Mouse (Mus musculus): ENCODE data around the gene Abca4. TPM values are rescaled to one million over a fixed set of nuclear protein-coding genes. Genes with fewer than 3 reads are reported as not detected.

Abca4 gene
- polyA plus RNA-seq, 1 experiment from 2014 or later = 1.3 TPM

GRCm38 (mm10) chr3:122027776-122028175 lies 16.5 kb upstream of the Abca4 start:
- Histone ChIP-seq H3K4me1 (no peaks in the 10 kb centered on the region), H3K27ac (no peak overlapping the region), H3K4me3 (no peak overlapping the region), H3K4me2 (no peak overlapping the region), H3K27me3 (replicated peaks) (no peaks in the 10 kb centered on the region), H3K9ac (no peak overlapping the region), H3K9me3 (replicated peaks) (no peaks in the 10 kb centered on the region), H3K36me3 (no peaks in the 10 kb centered on the region)
- no peak for ATAC-seq
- WGBS (ENCODE audit: insufficient replicate concordance) = 80% methylated on average over 8 of the region's 8 CpGs

GRCm38 (mm10) chr3:122033248-122033837 lies 10.9 kb upstream of the Abca4 start:
- Histone ChIP-seq H3K27me3 (replicated peaks) (no peaks in the 10 kb centered on the region), H3K27ac (no peak overlapping the region), H3K4me2 (no peak overlapping the region), H3K9ac (no peak overlapping the region), H3K4me1 (peaks cover 7% of the 10 kb centered on the region; the same call in 1 of the 2 replicates), H3K36me3 (no peaks in the 10 kb centered on the region), H3K4me3 (no peak overlapping the region), H3K9me3 (replicated peaks) (no peaks in the 10 kb centered on the region)
- no peak for ATAC-seq
- WGBS (ENCODE audit: insufficient replicate concordance) = 50% methylated on average over 9 of the region's 9 CpGs

DNA sequence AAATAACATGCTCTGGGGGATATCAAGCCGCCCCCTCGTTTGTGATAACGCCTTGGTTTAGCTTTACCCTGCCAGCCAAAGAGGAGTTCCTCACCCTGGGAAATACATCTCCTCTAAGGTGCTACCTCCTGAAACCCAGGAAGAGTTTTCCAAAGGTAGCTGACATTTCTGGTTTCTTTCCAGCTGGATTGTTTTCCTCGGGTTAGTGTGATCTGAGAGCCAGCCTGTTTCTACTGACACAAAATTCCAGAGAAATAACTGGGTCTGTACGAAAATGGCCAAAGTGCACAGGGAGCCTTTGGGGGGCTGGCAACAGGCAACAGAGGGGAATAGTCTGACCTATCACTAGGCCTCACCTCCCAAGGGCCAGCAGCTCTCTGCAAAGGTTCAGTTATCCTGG lies 10.0 kb upstream of the Abca4 start:
- Histone ChIP-seq H3K9me3 (replicated peaks) (no peaks in the 10 kb centered on the region), H3K4me2 (no peak overlapping the region), H3K4me1 (peaks cover 7% of the 10 kb centered on the region; the same call in 1 of the 2 replicates), H3K27me3 (replicated peaks) (no peaks in the 10 kb centered on the region), H3K36me3 (no peaks in the 10 kb centered on the region), H3K27ac (no peak overlapping the region), H3K9ac (no peak overlapping the region), H3K4me3 (no peak overlapping the region)
- WGBS (ENCODE audit: insufficient replicate concordance) = 58% methylated on average over 5 of the region's 5 CpGs
- ATAC-seq = no peak

DNA sequence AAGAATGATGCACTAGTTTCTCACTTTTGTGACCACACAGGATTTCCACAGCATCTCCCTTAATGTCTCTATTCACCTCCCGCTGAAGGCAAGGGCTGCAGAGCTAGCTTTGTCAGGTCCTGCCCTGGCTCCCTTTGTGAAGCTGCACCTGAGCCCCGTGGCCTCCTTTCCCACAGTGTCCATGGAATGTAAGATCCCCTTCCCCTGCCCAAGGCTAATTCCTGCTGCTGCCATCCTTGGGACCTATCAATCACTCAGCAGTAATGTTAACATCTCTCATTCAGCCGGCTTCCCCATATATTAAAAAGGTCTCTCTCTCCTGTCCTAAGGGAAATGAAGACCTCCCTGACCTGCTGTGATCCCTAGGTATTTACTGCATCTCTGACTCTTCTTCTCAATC lies 9.2 kb upstream of the Abca4 start:
- 58% methylated on average over 3 of the region's 3 CpGs for WGBS (ENCODE audit: insufficient replicate concordance)
- no peak overlapping the region for H3K4me2 ChIP-seq
- no peaks in the 10 kb centered on the region for H3K27me3 ChIP-seq (replicated peaks)
- H3K4me3 ChIP-seq = no peak overlapping the region
- H3K9me3 ChIP-seq (replicated peaks) = no peaks in the 10 kb centered on the region
- H3K4me1 ChIP-seq = peaks cover 7% of the 10 kb centered on the region; the same call in 1 of the 2 replicates
- no peak for ATAC-seq
- H3K27ac ChIP-seq = no peak overlapping the region
- no peaks in the 10 kb centered on the region for H3K36me3 ChIP-seq
- no peak overlapping the region for H3K9ac ChIP-seq

DNA sequence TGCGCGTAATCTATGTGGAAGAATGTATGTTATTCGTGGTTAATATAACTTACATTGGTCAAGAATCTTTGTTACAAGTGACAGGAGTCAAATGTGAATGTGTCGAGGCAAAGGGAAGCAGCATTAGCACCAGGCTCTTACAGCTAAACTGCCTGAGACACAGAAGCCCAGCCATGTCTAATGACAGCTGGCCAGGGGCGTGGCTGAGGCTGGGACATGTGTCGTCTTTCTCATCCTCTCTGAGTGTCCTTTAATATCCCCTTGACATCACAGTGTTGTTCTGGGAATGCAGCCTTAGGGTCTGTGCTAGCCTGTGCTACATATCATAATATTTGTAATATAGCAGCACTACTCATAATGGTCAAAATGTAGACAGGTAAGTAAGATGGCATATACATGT lies 3.7 kb upstream of the Abca4 start:
- H3K27me3 ChIP-seq (replicated peaks) = peaks cover 29% of the 10 kb centered on the region
- no peak for ATAC-seq
- no peaks in the 10 kb centered on the region for H3K9me3 ChIP-seq (replicated peaks)
- no peaks in the 10 kb centered on the region for H3K36me3 ChIP-seq
- H3K4me3 ChIP-seq = no peak overlapping the region
- H3K4me2 ChIP-seq = no peak overlapping the region
- peaks cover 16% of the 10 kb centered on the region for H3K4me1 ChIP-seq
- H3K27ac ChIP-seq = no peak overlapping the region
- 60% methylated on average over 6 of the region's 6 CpGs for WGBS (ENCODE audit: insufficient replicate concordance)
- H3K9ac ChIP-seq = no peak overlapping the region

GRCm38 (mm10) chr3:122043102-122043501 lies 1.1 kb upstream of the Abca4 start:
- H3K4me3 ChIP-seq = no peak overlapping the region
- no peaks in the 10 kb centered on the region for H3K36me3 ChIP-seq
- ATAC-seq = 0 out of 2 replicates have a peak, but pooled peaks have one; percentile 11
- H3K9ac ChIP-seq = no peak overlapping the region
- H3K27ac ChIP-seq = 0 out of 2 replicates have a peak overlapping the region, but pooled peaks have one; percentile 12
- H3K9me3 ChIP-seq (replicated peaks) = no peaks in the 10 kb centered on the region
- WGBS (ENCODE audit: insufficient replicate concordance) = 8% methylated on average over 8 of the region's 8 CpGs
- peaks cover 38% of the 10 kb centered on the region for H3K27me3 ChIP-seq (replicated peaks)
- H3K4me2 ChIP-seq = peak overlapping the region; percentile 34
- H3K4me1 ChIP-seq = peaks cover 19% of the 10 kb centered on the region

DNA sequence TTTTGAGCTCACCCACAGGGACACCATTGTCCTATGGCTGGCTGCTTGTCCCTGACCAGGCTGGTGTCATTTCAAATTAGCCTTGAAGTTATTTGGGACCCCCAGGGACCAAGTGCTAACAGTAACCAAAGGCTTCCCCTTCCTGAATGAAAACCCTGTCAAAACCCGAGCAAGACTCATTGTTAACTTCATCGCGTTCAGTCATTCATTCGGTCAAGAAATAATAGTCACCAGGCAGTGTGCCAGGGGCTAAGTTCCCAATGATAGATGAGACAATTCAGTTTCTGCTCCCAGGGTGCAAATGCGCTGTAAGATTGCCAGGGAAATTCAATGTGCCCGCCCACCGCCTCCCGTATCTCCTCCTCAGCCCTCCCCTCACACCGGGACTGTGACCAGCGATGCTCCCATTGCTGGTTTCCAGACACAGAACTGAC lies 2.0 kb downstream of the Abca4 start:
- Histone ChIP-seq H3K4me1 (peaks cover 33% of the 10 kb centered on the region), H3K4me2 (no peak overlapping the region), H3K27me3 (replicated peaks) (peaks cover 38% of the 10 kb centered on the region), H3K4me3 (no peak overlapping the region), H3K9ac (no peak overlapping the region), H3K36me3 (no peaks in the 10 kb centered on the region), H3K9me3 (replicated peaks) (no peaks in the 10 kb centered on the region), H3K27ac (no peak overlapping the region)
- no peak for ATAC-seq
- WGBS (ENCODE audit: insufficient replicate concordance) = 56% methylated on average over 10 of the region's 10 CpGs

DNA sequence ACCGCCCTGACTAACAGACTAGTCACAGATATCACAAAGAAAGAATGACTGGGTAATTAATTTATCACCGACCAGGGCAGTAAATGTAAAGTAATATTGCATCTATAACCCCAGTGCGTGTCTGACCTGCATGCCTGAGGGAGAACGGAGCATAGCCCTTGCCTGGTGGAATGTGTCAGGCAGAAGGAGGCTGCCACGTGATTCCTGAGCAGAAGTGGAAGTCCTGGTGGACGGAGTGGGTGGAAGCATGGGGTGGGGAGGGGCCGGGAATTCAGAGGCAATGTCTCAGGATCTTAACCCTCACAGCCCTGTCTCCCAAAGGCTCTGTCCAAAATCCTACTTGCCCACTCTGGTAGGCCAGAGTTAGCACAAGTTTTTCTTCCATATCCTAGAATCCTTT lies 3.2 kb downstream of the Abca4 start:
- Histone ChIP-seq H3K36me3 (no peaks in the 10 kb centered on the region), H3K27ac (no peak overlapping the region), H3K27me3 (replicated peaks) (peaks cover 38% of the 10 kb centered on the region), H3K4me3 (no peak overlapping the region), H3K4me2 (no peak overlapping the region), H3K9ac (no peak overlapping the region), H3K4me1 (peaks cover 33% of the 10 kb centered on the region), H3K9me3 (replicated peaks) (no peaks in the 10 kb centered on the region)
- no peak; the same call in 1 of the 2 replicates for ATAC-seq
- 57% methylated on average over 7 of the region's 7 CpGs for WGBS (ENCODE audit: insufficient replicate concordance)

- H3K27ac ChIP-seq = no peak overlapping the region
- peaks cover 33% of the 10 kb centered on the region for H3K4me1 ChIP-seq
- no peak overlapping the region for H3K9ac ChIP-seq
- no peak for ATAC-seq
- H3K27me3 ChIP-seq (replicated peaks) = peaks cover 33% of the 10 kb centered on the region
- no peak overlapping the region for H3K4me3 ChIP-seq
- peak overlapping the region; percentile 31; the same call in 1 of the 2 replicates for H3K4me2 ChIP-seq
- no peaks in the 10 kb centered on the region for H3K9me3 ChIP-seq (replicated peaks)
- WGBS (ENCODE audit: insufficient replicate concordance) = 40% methylated on average over 17 of the region's 17 CpGs
- no peaks in the 10 kb centered on the region for H3K36me3 ChIP-seq
Observed at GRCm38 (mm10) chr3:122047921-122048861, 3.9 kb downstream of the Abca4 start.

- H3K27me3 ChIP-seq (replicated peaks) = peaks cover 23% of the 10 kb centered on the region
- ATAC-seq = no peak
- no peak overlapping the region for H3K4me3 ChIP-seq
- no peak overlapping the region for H3K9ac ChIP-seq
- peaks cover 24% of the 10 kb centered on the region for H3K4me1 ChIP-seq
- H3K27ac ChIP-seq = no peak overlapping the region
- no peaks in the 10 kb centered on the region for H3K9me3 ChIP-seq (replicated peaks)
- no peak overlapping the region for H3K4me2 ChIP-seq
- H3K36me3 ChIP-seq = no peaks in the 10 kb centered on the region
- WGBS (ENCODE audit: insufficient replicate concordance) = 37% methylated on average over 6 of the region's 6 CpGs
Observed at GRCm38 (mm10) chr3:122049158-122049557, 4.9 kb downstream of the Abca4 start.

DNA sequence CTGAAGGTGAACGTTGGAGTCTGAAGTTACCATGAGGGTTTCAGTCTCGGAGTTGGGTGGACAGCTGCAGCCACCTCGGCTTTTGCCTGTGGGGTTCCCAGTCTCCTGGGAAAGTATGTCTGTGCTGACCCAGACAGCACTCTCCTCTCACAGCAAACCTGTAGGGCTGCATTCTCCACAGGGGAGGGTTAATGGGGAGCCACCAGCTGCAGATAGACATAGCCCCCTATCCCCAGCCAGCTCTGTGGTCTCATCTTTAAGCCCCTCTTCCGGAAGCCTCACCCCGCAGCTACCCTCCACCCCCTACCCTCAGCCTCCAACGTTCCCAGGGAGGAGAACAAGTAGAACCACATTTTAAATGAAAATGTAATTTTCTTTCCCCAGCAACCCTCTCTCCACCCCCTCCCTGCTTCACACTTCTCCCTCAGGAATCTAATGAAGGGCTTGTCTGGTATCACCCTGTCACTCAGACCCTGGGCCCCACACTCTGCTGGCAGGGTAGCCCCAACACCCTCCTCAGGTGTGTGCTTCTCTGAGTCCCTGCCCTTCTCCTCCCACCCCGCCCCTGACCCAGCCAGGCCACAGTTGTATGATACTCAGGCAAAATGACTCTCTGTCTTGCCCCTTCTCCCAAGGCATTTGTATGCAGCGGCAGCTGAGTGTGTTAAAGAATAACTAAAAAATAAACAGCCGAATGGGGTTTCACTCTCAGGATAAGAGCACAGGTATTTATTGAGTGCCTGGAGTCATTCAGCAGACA lies 14.4 kb downstream of the Abca4 start:
- Histone ChIP-seq H3K9ac (no peak overlapping the region), H3K36me3 (no peaks in the 10 kb centered on the region), H3K27ac (no peak overlapping the region), H3K27me3 (replicated peaks) (no peaks in the 10 kb centered on the region), H3K4me1 (0 out of 2 replicates have a peak, but pooled peaks cover 12% of the 10 kb centered on the region), H3K4me2 (no peak overlapping the region), H3K9me3 (replicated peaks) (no peaks in the 10 kb centered on the region), H3K4me3 (no peak overlapping the region)
- 46% methylated on average over 9 of the region's 9 CpGs for WGBS (ENCODE audit: insufficient replicate concordance)
- ATAC-seq = no peak
